Mouse (Mus musculus) testis, adult 2 months (tissue): ENCODE measurements at regions not wholly inside any gene's neighbourhood (a gene's known extent, or its start where the extent isn't known, plus 50 kb on each side); places are given as distances from the start of the nearest gene placed in this dataset.

Experiments
- CTCF ChIP-seq: fragments of 200-500 bp; IDR thresholded peaks from 2 replicates; pipeline ENCODE4 v1.5.1; 2012; ENCODE audit warnings: low read depth, mild to moderate bottlenecking, inconsistent platforms, low read length, moderate library complexity; ENCODE audit not compliant: control insufficient read depth, insufficient read depth, insufficient replicate concordance
- POLR2A ChIP-seq: fragments of 200-500 bp; IDR thresholded peaks from 2 replicates; pipeline ENCODE4 v1.6.1; 2012; ENCODE audit warnings: low read depth, mild to moderate bottlenecking, inconsistent platforms, low read length, moderate library complexity; ENCODE audit not compliant: control insufficient read depth

- no peak for TF ChIP-seq POLR2A
- TF ChIP-seq CTCF: no peak
These were observed 177.3 kb downstream of the Rdh14 start for GRCm38 (mm10) chr12:10567881-10568280.
